ENCODE assay signal across 20 mouse cellular contexts in genomic region chr3:70311055-70311454, GRCm38 (mm10).
DNase-seq lines count a peak whose midpoint lies in the region; ATAC-seq lines count a peak whose summit lies in the region.
"Had no signal": no experiment of that assay in that cellular context is flagged by ENCODE, and none has a peak within 500 bp of the region (broad histone marks: within the 10 kb centered on the region; RNA-seq: fewer than 3 reads in every experiment).

No protein-coding gene starts in this region.

- ATAC-seq in frontal cortex, adult (ENCODE audit: low TSS enrichment), result peak; percentile 85
- ATAC-seq: CD4-positive, CD25-positive, alpha-beta regulatory T cell, adult 4 months; forebrain, embryonic 14.5 days had no signal

- DNase-seq in frontal cortex, postnatal 10 days (ENCODE audit: low spot score in 2 of 2), result no peak
- peak; percentile 8 to 12 for DNase-seq in layer of hippocampus, adult 8-10 months (ENCODE audit: low spot score in 2 of 2)
- DNase-seq in layer of hippocampus, postnatal 10 days (ENCODE audit: low spot score in 2 of 2), result no peak
- DNase-seq in right cerebral cortex, adult 18-20 months, result peak; percentile 54
- DNase-seq in right cerebral cortex, postnatal 10 days (ENCODE audit: low spot score in 2 of 2), result no peak
- peak; percentile 70 for DNase-seq in telencephalon, adult 2 months (ENCODE audit: low read depth, low spot score)
- DNase-seq: adrenal gland, adult 8-10 months; adrenal gland, postnatal 36 days; B cell, adult 2 months; cerebellum, adult 11 months; cerebellum, adult 8-10 months; cerebellum, postnatal 14 days; embryo, embryonic 11 days; gastrocnemius, postnatal 10 days; heart, adult 18-20 months; heart, postnatal 10 days; heart, postnatal 4 days had no signal

Comparison
In these comparisons a context has a peak if more than half of its experiments do, and no peak if none do; other contexts are left out.
1. DNase-seq: peak in layer of hippocampus, adult 8-10 months (2 of 2), right cerebral cortex, adult 18-20 months (single experiment) and telencephalon, adult 2 months (single experiment); none in frontal cortex, postnatal 10 days (0 of 2), layer of hippocampus, postnatal 10 days (0 of 2) and right cerebral cortex, postnatal 10 days (0 of 2).